Mouse (Mus musculus): ENCODE results near the gene Sirt1. TPM values are rescaled to one million over a fixed set of nuclear protein-coding genes. Genes with fewer than 3 reads are reported as not detected.
"Not testable (repeated sequence)": the region's sequence is repeated elsewhere in the genome, so short reads cannot be mapped to it uniquely, and the experiment has no call there.

Gene Sirt1
- total and polyA plus RNA-seq, 3 experiments, result 9.1 to 19.8 TPM; not detected in 1

DNA sequence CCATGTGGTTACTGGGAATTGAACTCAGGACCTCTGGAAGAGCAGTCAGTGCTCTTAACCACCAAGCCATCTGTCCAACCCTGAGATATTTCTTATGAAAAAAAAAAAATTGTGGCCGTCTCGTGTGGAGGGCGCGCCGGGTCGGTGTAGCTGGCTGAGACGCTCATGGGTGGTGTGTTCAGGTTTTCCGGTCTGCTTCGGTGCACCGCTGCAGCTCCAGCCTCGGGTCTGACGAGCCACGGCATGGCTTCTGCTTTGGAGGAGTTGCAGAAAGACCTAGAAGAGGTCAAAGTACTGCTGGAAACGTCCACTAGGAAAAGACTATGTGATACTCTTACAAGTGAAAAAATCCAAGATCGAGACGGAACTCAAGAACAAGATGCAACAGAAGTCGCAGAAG is 31.3 kb upstream of the Sirt1 start:
- no peak overlapping the region for H3K4me3 ChIP-seq (ENCODE audit: control insufficient read depth in 1 of 2, insufficient read depth in 1 of 2, low read depth in 2 of 2, low read length in 2 of 2)
- H3K36me3 ChIP-seq (ENCODE audit: control insufficient read depth in 1 of 2, insufficient read depth in 2 of 2, low read length in 2 of 2), result peaks cover 0 to 4% of the 10 kb centered on the region in 2 experiments; a peak in 2 of 4 replicates
- no peaks in the 10 kb centered on the region for H3K79me2 ChIP-seq (ENCODE audit: control insufficient read depth, insufficient read depth, low read length, poor library complexity)
- no peak overlapping the region for H3K27ac ChIP-seq (ENCODE audit: control insufficient read depth, low read depth, low read length)
- peaks cover 2 to 15% of the 10 kb centered on the region in 2 experiments; a peak in 3 of 4 replicates for H3K4me1 ChIP-seq (ENCODE audit: control insufficient read depth in 1 of 2, insufficient read depth in 2 of 2, low read length in 2 of 2)
- H3K27me3 ChIP-seq (ENCODE audit: control insufficient read depth in 1 of 2, insufficient read depth in 2 of 2, low read length in 2 of 2), result no peaks in the 10 kb centered on the region; a peak in 1 of 4 replicates
- no peak overlapping the region for H3K9ac ChIP-seq (ENCODE audit: control insufficient read depth, low read depth, low read length, poor library complexity, severe bottlenecking)
- TF ChIP-seq KAT2A (conservative IDR thresholded peaks at IDR 0.05; ENCODE audit: low read depth, low read length) (no peak), SIN3A (IDR thresholded peaks at IDR 0.05; ENCODE audit: low read length) (no peak), SMC3 (IDR thresholded peaks at IDR 0.05; ENCODE audit: low read depth, low read length) (no peak), ZKSCAN1 (IDR thresholded peaks at IDR 0.05; ENCODE audit: low read depth, low read length) (no peak), EP300 (IDR thresholded peaks at IDR 0.05; ENCODE audit: low read depth in 1 of 2, low read length in 2 of 2) (no peak), CHD2 (IDR thresholded peaks at IDR 0.05; ENCODE audit: low read length) (no peak), RAD21 (IDR thresholded peaks at IDR 0.05; ENCODE audit: low read depth, low read length) (no peak), HCFC1 (IDR thresholded peaks at IDR 0.05; ENCODE audit: low read depth, low read length) (no peak), NELFE (IDR thresholded peaks at IDR 0.05; ENCODE audit: low read depth, low read length) (no peak), NRF1 (IDR thresholded peaks at IDR 0.05; ENCODE audit: insufficient read depth, low read depth, low read length, poor library complexity, severe bottlenecking) (no peak), POLR2AphosphoS2 (IDR thresholded peaks at IDR 0.05; ENCODE audit: low read length) (no peak), UBTF (IDR thresholded peaks at IDR 0.05; ENCODE audit: borderline replicate concordance, insufficient read depth, low read depth, low read length) (no peak), TBP (IDR thresholded peaks at IDR 0.05; ENCODE audit: low read depth, low read length) (no peak), GATA1 (IDR thresholded peaks at IDR 0.05; ENCODE audit: low read depth, low read length) (no peak), MXI1 (IDR thresholded peaks at IDR 0.05; ENCODE audit: low read depth, low read length) (no peak)
- no peak for DNase-seq (ENCODE audit: low read depth, low spot score)
- H3K9me3 ChIP-seq (replicated peaks; ENCODE audit: insufficient read depth, low read length), result no peaks in the 10 kb centered on the region

DNA sequence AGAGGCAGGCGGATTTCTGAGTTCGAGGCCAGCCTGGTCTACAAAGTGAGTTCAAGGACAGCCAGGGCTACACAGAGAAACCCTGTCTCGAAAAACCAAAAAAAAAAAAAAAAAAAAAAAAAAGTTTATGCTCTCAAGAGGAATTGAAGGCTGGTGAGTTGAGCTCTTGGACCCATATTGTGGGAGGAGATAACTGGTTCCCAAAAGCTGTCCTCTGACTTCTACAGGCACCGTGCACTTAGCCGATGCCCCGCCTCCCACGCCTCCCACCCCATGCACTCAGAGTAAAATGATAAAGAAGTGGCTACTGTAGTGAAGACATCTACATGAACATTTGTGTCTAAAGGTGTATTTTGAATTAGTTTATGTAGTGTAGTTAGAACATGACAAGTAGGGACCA is 30.2 kb upstream of the Sirt1 start:
- not testable (repeated sequence) for H3K36me3 ChIP-seq (ENCODE audit: control insufficient read depth in 1 of 2, insufficient read depth in 2 of 2, low read length in 2 of 2); H3K4me1 ChIP-seq (ENCODE audit: control insufficient read depth in 1 of 2, insufficient read depth in 2 of 2, low read length in 2 of 2); H3K9ac ChIP-seq (ENCODE audit: control insufficient read depth, low read depth, low read length, poor library complexity, severe bottlenecking); H3K4me3 ChIP-seq (ENCODE audit: control insufficient read depth in 1 of 2, insufficient read depth in 1 of 2, low read depth in 2 of 2, low read length in 2 of 2); H3K27me3 ChIP-seq (ENCODE audit: control insufficient read depth in 1 of 2, insufficient read depth in 2 of 2, low read length in 2 of 2); H3K79me2 ChIP-seq (ENCODE audit: control insufficient read depth, insufficient read depth, low read length, poor library complexity); H3K27ac ChIP-seq (ENCODE audit: control insufficient read depth, low read depth, low read length); H3K9me3 ChIP-seq (replicated peaks; ENCODE audit: insufficient read depth, low read length)
- peak; percentile 81 for DNase-seq (ENCODE audit: low read depth, low spot score)
- TF ChIP-seq ZNF384 (IDR thresholded peaks at IDR 0.05; ENCODE audit: low read depth, low read length), result peak; percentile 54; the same call in 1 of the 2 replicates
